Mouse (Mus musculus) lung, postnatal 0 days (tissue): Measurements from ENCODE around the gene Ap5b1. TPM values are rescaled to one million over a fixed set of nuclear protein-coding genes. Genes with fewer than 3 reads are reported as not detected.
A peak's percentile ranks its signal among the peaks of the same experiment; 100 is the strongest.

Experiments used
- ATAC-seq: fragments of 200-750 bp; cut with Nextera tagmentation; 2 replicates; pipeline ENCODE4 v1.8.0; 2017; ENCODE audit warnings: moderate library complexity
- DNase-seq: peaks from one replicate; pipeline ENCODE4 v3.0.0-alpha.2; 2016; ENCODE audit warnings: low spot score
- H3K27ac ChIP-seq: fragments of 300-500 bp; sonication (generic); 2 replicates; pipeline ENCODE4 v1.5.1; 2014; ENCODE audit warnings: antibody characterized with exemption, mild to moderate bottlenecking, low read length, mixed read lengths
- H3K27me3 ChIP-seq: fragments of 300-500 bp; sonication (generic); replicated peaks from 2 replicates; pipeline ENCODE4 v1.6.1; 2014; ENCODE audit warnings: low read length, mixed read lengths; ENCODE audit not compliant: insufficient read depth
- H3K36me3 ChIP-seq: fragments of 300-500 bp; sonication (generic); 2 replicates; pipeline ENCODE4 v1.6.1; 2014; ENCODE audit warnings: low read length, mixed read lengths; ENCODE audit not compliant: insufficient read depth
- H3K4me1 ChIP-seq: fragments of 300-500 bp; sonication (generic); 2 replicates; pipeline ENCODE4 v1.6.1; 2014; ENCODE audit warnings: antibody characterized with exemption, low read depth, low read length, mixed read lengths; ENCODE audit not compliant: insufficient read depth
- H3K4me2 ChIP-seq: fragments of 300-500 bp; sonication (generic); replicated peaks from 2 replicates; pipeline ENCODE4 v1.6.1; 2014; ENCODE audit warnings: low read depth, mild to moderate bottlenecking, low read length, moderate library complexity, mixed read lengths
- H3K4me3 ChIP-seq: fragments of 300-500 bp; sonication (generic); 2 replicates; pipeline ENCODE4 v1.5.1; 2014; ENCODE audit warnings: low read depth, low read length
- H3K9ac ChIP-seq: fragments of 300-500 bp; sonication (generic); replicated peaks from 2 replicates; pipeline ENCODE4 v1.6.1; 2014; ENCODE audit warnings: low read depth, mild to moderate bottlenecking
- H3K9me3 ChIP-seq: fragments of 300-500 bp; sonication (generic); 2 replicates; pipeline ENCODE4 v1.6.1; 2016; ENCODE audit warnings: low read length, mixed read lengths
- CTCF ChIP-seq: IDR thresholded peaks from 2 replicates; pipeline ENCODE4 v1.5.1; 2016; ENCODE audit warnings: antibody characterized with exemption, mild to moderate bottlenecking
- EP300 ChIP-seq: IDR thresholded peaks from 2 replicates; pipeline ENCODE4 v1.6.1; 2016; ENCODE audit warnings: antibody characterized with exemption, mild to moderate bottlenecking, control low read depth
- WGBS: fragments of 180-500 bp; shearing (Covaris S2); extraction: QIAGEN DNeasy Blood & Tissue Kit; methylation state at CpG from one replicate; pipeline ENCODE4 v1.1.7; 2014; 5-methylcytosine and 5-hydroxymethylcytosine counted together
- polyA plus RNA-seq: library from polyadenylated mRNA; unstranded; fragments of >200 nt; fragmentation: Nextera tagmentation; extraction: Ambion mirVana; gene quantifications from 2 replicates; pipeline ENCODE4 v1.2.1, GENCODE M21; 2015

Gene Ap5b1
- polyA plus RNA-seq, 1 experiment from 2014 or later: 4.3 TPM

DNA sequence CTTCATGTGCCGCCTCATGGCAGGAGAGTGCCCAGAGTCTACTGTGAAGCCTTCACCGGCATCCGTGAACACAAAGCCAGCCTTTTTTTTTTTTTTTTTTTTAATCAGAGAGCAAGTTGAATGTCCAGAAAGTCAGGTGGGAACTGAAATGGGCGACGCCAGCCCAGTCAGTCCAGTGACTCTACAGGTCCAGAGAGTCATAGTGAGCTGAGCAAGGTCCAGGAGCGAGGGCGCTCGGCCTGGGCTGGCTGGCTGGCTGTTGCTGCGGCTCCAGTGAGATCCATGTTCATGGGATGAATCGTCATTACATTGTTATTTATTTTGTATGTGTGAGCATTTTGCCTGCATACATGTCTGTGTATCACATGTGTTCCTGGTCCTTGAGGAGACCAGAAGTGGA, 5.0 kb upstream of the Ap5b1 start:
- 85% methylated on average over 10 of the region's 10 CpGs for WGBS
- H3K4me1 ChIP-seq: no peaks in the 10 kb centered on the region
- H3K4me3 ChIP-seq: no peak overlapping the region

GRCm38 (mm10) chr19:5566316-5566715, 1.5 kb upstream of the Ap5b1 start:
- no peak overlapping the region for H3K4me3 ChIP-seq
- WGBS: 63% methylated on average over 5 of the region's 5 CpGs
- H3K9me3 ChIP-seq: no peaks in the 10 kb centered on the region
- ATAC-seq (no peak), DNase-seq (no peak)
- H3K36me3 ChIP-seq: peaks cover 6% of the 10 kb centered on the region; the same call in 1 of the 2 replicates
- TF ChIP-seq EP300: no peak
- TF ChIP-seq CTCF: no peak
- 0 out of 2 replicates have a peak, but pooled peaks cover under 1% of the 10 kb centered on the region for H3K27me3 ChIP-seq
- no peak overlapping the region for H3K4me2 ChIP-seq
- no peak overlapping the region for H3K9ac ChIP-seq
- peaks cover 4% of the 10 kb centered on the region for H3K4me1 ChIP-seq
- H3K27ac ChIP-seq: no peak overlapping the region

More for the DNA sequence above, 5.0 kb upstream of the Ap5b1 start:
- ATAC-seq (no peak), DNase-seq (no peak)
- Histone ChIP-seq H3K4me2 (no peak overlapping the region), H3K36me3 (no peaks in the 10 kb centered on the region), H3K27ac (no peak overlapping the region), H3K27me3 (peaks cover 13% of the 10 kb centered on the region), H3K9me3 (no peaks in the 10 kb centered on the region), H3K9ac (no peak overlapping the region)
- TF ChIP-seq CTCF: no peak
- TF ChIP-seq EP300: no peak

DNA sequence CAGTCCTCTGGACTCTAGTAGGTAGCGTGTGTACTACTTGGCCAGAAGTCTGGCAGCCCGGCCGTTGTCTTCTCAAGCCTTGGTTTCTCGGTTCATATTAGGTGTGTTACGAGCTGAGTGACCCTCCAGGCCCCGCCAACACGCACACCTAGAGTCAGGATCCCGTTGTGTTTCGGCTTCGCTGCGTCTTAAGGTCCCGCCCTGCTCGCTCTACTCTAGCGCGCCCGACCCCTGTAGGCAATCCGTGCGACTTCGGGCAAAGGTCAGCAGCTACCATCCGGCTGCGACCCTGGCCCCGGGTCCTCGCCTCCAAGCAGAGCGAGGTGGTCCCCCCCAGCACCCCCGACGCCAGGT, 668 bp upstream of the Ap5b1 start:
- peak overlapping the region; percentile 91 for H3K4me2 ChIP-seq
- H3K4me1 ChIP-seq: peaks cover 4% of the 10 kb centered on the region
- no peaks in the 10 kb centered on the region for H3K27me3 ChIP-seq
- H3K4me3 ChIP-seq: peak overlapping the region; percentile 78
- ATAC-seq (peak; percentile 29), DNase-seq (no peak)
- no peaks in the 10 kb centered on the region for H3K9me3 ChIP-seq
- WGBS: 3% methylated on average over 26 of the region's 26 CpGs
- peak overlapping the region; percentile 94 for H3K27ac ChIP-seq
- TF ChIP-seq EP300 (no peak), CTCF (no peak)
- peaks cover 6% of the 10 kb centered on the region; the same call in 1 of the 2 replicates for H3K36me3 ChIP-seq
- peak overlapping the region; percentile 63 for H3K9ac ChIP-seq

DNA sequence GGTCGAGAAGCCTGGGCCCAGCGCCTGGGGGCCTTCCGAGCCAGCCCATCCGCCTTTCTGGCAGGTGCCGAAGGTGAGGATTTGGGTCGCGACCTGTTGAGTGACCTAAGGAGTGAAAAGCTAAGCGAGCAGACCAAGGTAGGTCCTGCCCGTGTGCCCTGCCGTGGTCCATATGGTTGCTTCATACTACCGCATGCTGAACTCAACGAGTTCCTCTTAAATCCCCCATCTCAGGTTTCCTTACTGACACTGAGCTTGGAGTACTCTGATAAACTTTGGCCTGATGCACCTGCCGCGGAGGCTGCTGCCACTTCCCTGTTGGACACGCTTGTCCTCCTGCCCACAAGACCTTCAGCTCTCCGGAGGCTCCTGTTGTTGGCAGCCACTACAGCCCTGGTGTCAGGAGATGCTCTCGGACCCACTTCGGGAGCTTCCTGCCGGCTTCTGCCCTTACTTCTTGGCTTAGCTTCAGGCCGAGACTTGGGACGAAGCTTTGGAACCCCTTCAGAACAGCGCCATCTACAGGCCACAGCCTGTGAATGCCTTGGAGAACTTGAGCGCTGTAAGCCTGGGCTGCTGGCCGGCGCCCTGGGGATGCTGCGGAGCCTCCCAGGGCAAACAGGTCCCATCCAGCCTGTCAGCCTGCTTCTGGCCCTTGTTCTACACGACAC, 780 bp downstream of the Ap5b1 start:
- H3K9ac ChIP-seq: peak overlapping the region; percentile 63
- peaks cover 4% of the 10 kb centered on the region for H3K4me1 ChIP-seq
- H3K27me3 ChIP-seq: no peaks in the 10 kb centered on the region
- TF ChIP-seq CTCF: peak; percentile 92
- no peak for TF ChIP-seq EP300
- WGBS: 4% methylated on average over 27 of the region's 27 CpGs
- DNase-seq: peak; percentile 94
- peaks cover 6% of the 10 kb centered on the region; the same call in 1 of the 2 replicates for H3K36me3 ChIP-seq
- no peaks in the 10 kb centered on the region for H3K9me3 ChIP-seq
- ATAC-seq: peak; percentile 27
- peak overlapping the region; percentile 78 for H3K4me3 ChIP-seq
- peak overlapping the region; percentile 94 for H3K27ac ChIP-seq
- H3K4me2 ChIP-seq: peak overlapping the region; percentile 91

- 89% methylated on average over 10 of the region's 10 CpGs for WGBS
- no peak overlapping the region for H3K27ac ChIP-seq
These were observed 1.7 kb downstream of the Ap5b1 start for GRCm38 (mm10) chr19:5569521-5569920.

GRCm38 (mm10) chr19:5570353-5571246, 2.8 kb downstream of the Ap5b1 start:
- TF ChIP-seq CTCF (no peak), EP300 (no peak)

More at GRCm38 (mm10) chr19:5569521-5569920, 1.7 kb downstream of the Ap5b1 start:
- Histone ChIP-seq H3K36me3 (peaks cover 6% of the 10 kb centered on the region; the same call in 1 of the 2 replicates), H3K4me3 (no peak overlapping the region), H3K9me3 (no peaks in the 10 kb centered on the region), H3K27me3 (no peaks in the 10 kb centered on the region), H3K4me1 (peaks cover 4% of the 10 kb centered on the region), H3K9ac (no peak overlapping the region), H3K4me2 (no peak overlapping the region)
- DNase-seq (no peak), ATAC-seq (no peak)
- TF ChIP-seq EP300 (no peak), CTCF (no peak)

More at GRCm38 (mm10) chr19:5570353-5571246, 2.8 kb downstream of the Ap5b1 start:
- DNase-seq (no peak), ATAC-seq (no peak)
- peaks cover 6% of the 10 kb centered on the region; the same call in 1 of the 2 replicates for H3K36me3 ChIP-seq
- peaks cover 4% of the 10 kb centered on the region for H3K4me1 ChIP-seq
- no peak overlapping the region; the same call in 1 of the 2 replicates for H3K4me2 ChIP-seq
- H3K9ac ChIP-seq: no peak overlapping the region
- no peak overlapping the region for H3K27ac ChIP-seq
- no peak overlapping the region for H3K4me3 ChIP-seq
- no peaks in the 10 kb centered on the region for H3K27me3 ChIP-seq
- WGBS: 87% methylated on average over 32 of the region's 32 CpGs
- H3K9me3 ChIP-seq: no peaks in the 10 kb centered on the region
